Mouse (Mus musculus) kidney, embryonic 14.5 days (tissue): ENCODE data around the gene Prkch. TPM values are rescaled to one million over a fixed set of nuclear protein-coding genes. Genes with fewer than 3 reads are reported as not detected.

Source experiments
- ATAC-seq: fragments of 200-750 bp; cut with Nextera tagmentation; 2 replicates; pipeline ENCODE4 v1.8.0; 2017; ENCODE audit warnings: moderate number of reproducible peaks, mild to moderate bottlenecking, moderate TSS enrichment, moderate library complexity; ENCODE audit not compliant: low FRiP score, low TSS enrichment
- H3K27ac ChIP-seq: fragments of 300-500 bp; sonication (generic); 2 replicates; pipeline ENCODE4 v1.5.1; 2014; ENCODE audit warnings: low read depth, mild to moderate bottlenecking, low read length, moderate library complexity, mixed read lengths
- H3K27me3 ChIP-seq: fragments of 300-500 bp; sonication (generic); 2 replicates; pipeline ENCODE4 v1.6.1; 2014; ENCODE audit warnings: mild to moderate bottlenecking, low read length; ENCODE audit not compliant: control insufficient read depth, insufficient read depth
- H3K36me3 ChIP-seq: fragments of 300-500 bp; sonication (generic); 2 replicates; pipeline ENCODE4 v1.6.1; 2014; ENCODE audit warnings: low read length, mixed read lengths; ENCODE audit not compliant: control insufficient read depth, insufficient read depth
- H3K4me1 ChIP-seq: fragments of 300-500 bp; sonication (generic); 2 replicates; pipeline ENCODE4 v1.6.1; 2014; ENCODE audit warnings: low read length, mixed read lengths; ENCODE audit not compliant: control insufficient read depth, insufficient read depth
- H3K4me2 ChIP-seq: fragments of 300-500 bp; sonication (generic); replicated peaks from 2 replicates; pipeline ENCODE4 v1.6.1; 2014; ENCODE audit warnings: low read depth, mild to moderate bottlenecking, low read length
- H3K4me3 ChIP-seq: fragments of 300-500 bp; sonication (generic); 2 replicates; pipeline ENCODE4 v1.5.1; 2014; ENCODE audit warnings: mild to moderate bottlenecking, low read length
- H3K9ac ChIP-seq: fragments of 300-500 bp; sonication (generic); 2 replicates; pipeline ENCODE4 v1.6.1; 2014; ENCODE audit warnings: low read depth, mild to moderate bottlenecking, low read length, moderate library complexity
- H3K9me3 ChIP-seq: fragments of 300-500 bp; sonication (generic); 2 replicates; pipeline ENCODE4 v1.6.1; 2016; ENCODE audit warnings: low read length; ENCODE audit not compliant: control insufficient read depth
- WGBS: fragments of 180-500 bp; shearing (Covaris S2); extraction: QIAGEN DNeasy Blood & Tissue Kit; methylation state at CpG from one replicate; pipeline ENCODE4 v1.1.7; 2014; 5-methylcytosine and 5-hydroxymethylcytosine counted together
- polyA plus RNA-seq: library from polyadenylated mRNA; unstranded; fragments of >200 nt; fragmentation: Nextera tagmentation; extraction: Ambion mirVana; gene quantifications from 2 replicates; pipeline ENCODE4 v1.2.1, GENCODE M21; 2014

The Prkch gene
- polyA plus RNA-seq, 1 experiment from 2014 or later, result 13.2 TPM

DNA sequence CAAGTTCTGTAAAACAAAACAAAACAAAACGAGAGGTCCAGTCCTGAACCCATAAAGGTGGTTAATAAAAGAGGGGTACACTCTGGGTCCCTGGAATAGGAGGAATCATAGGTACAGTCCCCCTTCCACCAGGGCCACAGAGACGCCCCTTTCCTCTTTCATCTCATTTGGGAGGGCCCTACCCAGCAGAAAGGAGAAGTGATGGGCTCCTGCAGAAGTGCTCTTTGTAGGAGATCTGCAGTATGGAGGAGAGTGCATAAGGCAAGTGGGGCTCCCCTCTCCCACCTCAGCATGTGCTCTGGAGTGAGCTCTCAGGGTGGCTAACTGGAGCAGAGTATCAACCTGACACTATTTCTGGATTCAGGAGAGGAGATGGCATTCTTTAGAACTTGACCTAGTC is 55.0 kb downstream of the Prkch start:
- no peaks in the 10 kb centered on the region for H3K9me3 ChIP-seq
- no peak for ATAC-seq
- no peak overlapping the region for H3K4me3 ChIP-seq
- no peaks in the 10 kb centered on the region for H3K36me3 ChIP-seq
- WGBS, result 66% methylated on average over 2 of the region's 2 CpGs
- H3K9ac ChIP-seq, result no peak overlapping the region
- H3K27me3 ChIP-seq, result no peaks in the 10 kb centered on the region
- no peak overlapping the region for H3K27ac ChIP-seq
- no peak overlapping the region for H3K4me2 ChIP-seq
- H3K4me1 ChIP-seq, result no peaks in the 10 kb centered on the region

DNA sequence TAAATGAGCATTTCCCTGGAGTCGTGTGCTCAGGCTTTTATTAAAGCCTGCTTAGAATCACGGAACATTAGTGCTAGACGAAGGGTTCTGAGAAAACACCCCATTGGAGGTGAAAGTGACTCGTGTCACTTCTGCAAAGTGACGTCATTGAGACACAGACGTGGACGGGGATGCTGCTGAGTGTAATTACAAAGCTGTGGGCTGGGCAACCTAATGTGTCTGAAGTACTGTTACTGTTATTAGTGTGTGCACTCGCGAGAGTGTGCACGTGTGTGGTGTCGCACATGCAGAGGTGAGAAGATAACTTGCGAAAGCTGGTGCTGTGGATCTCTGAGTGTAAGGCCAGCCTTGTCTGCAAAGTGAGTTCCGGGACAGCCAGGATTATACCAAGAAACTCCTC is 56.6 kb downstream of the Prkch start:
- no peaks in the 10 kb centered on the region for H3K27me3 ChIP-seq

DNA sequence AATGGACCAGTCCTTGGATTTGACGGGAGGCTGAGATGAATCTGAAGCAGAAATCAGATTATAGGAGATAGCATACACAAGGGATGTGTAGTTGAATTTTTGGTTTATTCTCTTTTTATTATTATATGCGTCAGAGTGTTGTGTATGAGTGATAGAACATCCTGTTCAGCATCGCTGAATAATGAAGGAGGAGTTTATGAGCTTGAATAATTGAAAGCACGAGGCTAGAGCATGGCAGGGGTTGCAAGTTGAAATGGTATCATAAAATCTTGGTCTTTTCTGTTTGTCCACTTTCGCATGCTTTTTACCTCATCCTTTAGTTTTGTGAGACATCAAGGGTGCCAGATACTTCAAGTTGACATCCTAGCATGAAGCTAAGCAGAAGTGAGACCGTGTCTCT is 60.6 kb downstream of the Prkch start:
- no peak for ATAC-seq
- Histone ChIP-seq H3K27ac (no peak overlapping the region), H3K4me3 (no peak overlapping the region), H3K9ac (no peak overlapping the region), H3K4me2 (no peak overlapping the region), H3K9me3 (no peaks in the 10 kb centered on the region), H3K27me3 (no peaks in the 10 kb centered on the region), H3K4me1 (no peaks in the 10 kb centered on the region), H3K36me3 (no peaks in the 10 kb centered on the region)
- WGBS, result 89% methylated on average over 6 of the region's 6 CpGs

More for the DNA sequence above, 56.6 kb downstream of the Prkch start:
- ATAC-seq, result no peak
- Histone ChIP-seq H3K4me3 (no peak overlapping the region), H3K4me2 (no peak overlapping the region), H3K27ac (no peak overlapping the region), H3K9ac (no peak overlapping the region), H3K9me3 (no peaks in the 10 kb centered on the region), H3K36me3 (no peaks in the 10 kb centered on the region), H3K4me1 (no peaks in the 10 kb centered on the region)
- WGBS, result 77% methylated on average over 13 of the region's 13 CpGs

DNA sequence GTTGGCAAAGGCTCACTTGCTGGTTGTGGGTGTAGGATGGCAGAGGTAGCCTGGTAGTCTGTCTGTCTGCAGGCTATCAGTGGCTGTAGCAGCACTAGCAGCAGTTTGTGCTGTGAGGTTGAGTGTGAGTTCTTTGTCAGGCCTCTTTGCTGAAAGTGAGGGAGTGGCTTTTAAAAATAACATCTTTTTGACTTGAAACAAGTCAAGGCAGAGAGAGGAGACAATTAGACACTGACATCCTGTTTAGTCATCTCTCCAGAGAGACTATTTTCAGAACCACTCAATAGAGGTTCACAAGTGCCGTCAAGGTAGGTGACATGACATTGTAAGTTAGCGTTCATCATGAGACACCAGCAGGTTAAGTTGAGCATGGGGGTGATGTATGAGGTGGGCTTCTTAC is 63.1 kb downstream of the Prkch start:
- Histone ChIP-seq H3K27ac (no peak overlapping the region), H3K4me1 (no peaks in the 10 kb centered on the region), H3K4me3 (no peak overlapping the region), H3K4me2 (no peak overlapping the region), H3K36me3 (no peaks in the 10 kb centered on the region), H3K9ac (no peak overlapping the region), H3K27me3 (no peaks in the 10 kb centered on the region), H3K9me3 (no peaks in the 10 kb centered on the region)
- 83% methylated on average over 2 of the region's 2 CpGs for WGBS
- no peak for ATAC-seq

DNA sequence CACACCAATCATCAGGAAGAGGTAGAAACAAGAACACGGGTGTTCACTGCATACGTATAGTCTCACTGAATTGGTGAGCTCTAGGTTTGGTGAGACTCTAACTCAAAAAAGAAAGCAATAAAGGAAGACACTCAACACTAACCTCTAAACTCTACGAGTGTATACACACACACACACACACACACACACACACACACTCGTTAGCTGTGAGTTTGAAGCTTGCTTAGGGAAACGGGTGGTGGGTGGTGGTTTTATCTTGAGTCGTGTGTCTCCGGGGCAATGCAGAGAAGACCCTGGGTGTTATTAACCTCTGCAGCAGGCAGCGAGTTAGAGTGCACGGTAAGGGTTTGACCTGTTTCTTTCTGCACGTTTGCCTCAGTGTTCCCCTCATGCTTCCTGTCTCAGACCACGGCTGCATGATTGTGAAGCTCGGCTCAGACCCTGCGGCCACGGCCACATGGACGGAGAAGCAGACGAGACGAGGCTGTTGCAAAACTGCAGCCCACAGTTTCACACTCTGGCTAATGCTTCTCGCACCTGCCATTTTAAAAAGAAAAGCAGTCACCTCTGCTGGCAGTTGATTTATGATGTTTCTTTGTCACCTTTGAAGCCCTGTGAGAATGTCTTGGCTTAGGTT is 72.1 kb downstream of the Prkch start:
- no peak overlapping the region for H3K9ac ChIP-seq
- H3K4me2 ChIP-seq, result no peak overlapping the region
- H3K36me3 ChIP-seq, result no peaks in the 10 kb centered on the region
- no peak overlapping the region for H3K27ac ChIP-seq
- no peaks in the 10 kb centered on the region for H3K9me3 ChIP-seq
- no peak for ATAC-seq
- no peaks in the 10 kb centered on the region for H3K4me1 ChIP-seq
- H3K27me3 ChIP-seq, result no peaks in the 10 kb centered on the region
- no peak overlapping the region for H3K4me3 ChIP-seq
- 41% methylated on average over 18 of the region's 18 CpGs for WGBS

DNA sequence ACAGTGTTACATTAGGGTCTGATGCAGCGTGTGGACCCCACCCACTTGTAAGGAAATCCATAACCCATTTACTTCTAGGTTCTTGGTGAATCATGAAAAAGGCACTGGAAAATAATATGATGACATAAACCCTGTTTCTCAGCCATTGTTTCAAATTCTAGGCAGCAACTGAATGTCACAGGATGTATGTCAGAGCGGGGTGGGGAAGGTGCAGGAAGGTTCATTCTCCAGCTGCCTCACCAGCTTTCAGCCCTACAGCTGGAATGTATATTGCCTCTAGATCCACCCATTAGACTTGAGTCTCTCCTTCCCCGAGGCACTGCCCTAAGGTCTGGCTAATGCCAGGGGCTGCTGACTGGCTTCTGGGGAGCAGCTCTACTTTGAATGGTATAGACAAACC is 78.8 kb downstream of the Prkch start:
- H3K9ac ChIP-seq, result no peak overlapping the region
- H3K27me3 ChIP-seq, result no peaks in the 10 kb centered on the region
- H3K4me3 ChIP-seq, result no peak overlapping the region
- no peaks in the 10 kb centered on the region for H3K4me1 ChIP-seq
- no peak overlapping the region for H3K4me2 ChIP-seq
- no peak for ATAC-seq
- H3K27ac ChIP-seq, result no peak overlapping the region
- no peaks in the 10 kb centered on the region for H3K9me3 ChIP-seq
- H3K36me3 ChIP-seq, result no peaks in the 10 kb centered on the region
- 62% methylated on average over 3 of the region's 3 CpGs for WGBS

DNA sequence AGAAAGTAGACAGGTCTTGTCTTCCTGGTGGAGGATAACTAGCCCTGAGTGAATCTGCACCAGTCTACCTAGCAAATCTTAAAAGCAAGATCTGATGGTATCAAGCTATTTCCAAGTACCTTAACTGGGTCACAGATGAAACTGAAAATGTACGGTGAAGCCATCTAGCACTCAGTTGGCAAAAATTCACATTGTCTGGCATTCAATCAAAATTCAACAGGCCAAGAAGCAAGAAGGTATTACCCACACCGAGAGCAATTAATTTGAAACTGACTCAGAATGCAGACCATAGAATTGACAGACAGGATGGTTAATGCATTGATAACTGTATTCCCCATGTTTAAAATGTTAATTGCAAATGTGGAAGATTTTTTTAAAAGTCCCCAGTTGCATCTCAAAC is 82.1 kb downstream of the Prkch start:
- H3K9me3 ChIP-seq, result no peaks in the 10 kb centered on the region
- H3K36me3 ChIP-seq, result no peaks in the 10 kb centered on the region
- 86% methylated on average over 2 of the region's 2 CpGs for WGBS
- no peak overlapping the region for H3K27ac ChIP-seq
- no peaks in the 10 kb centered on the region for H3K27me3 ChIP-seq
- no peak overlapping the region for H3K4me3 ChIP-seq
- ATAC-seq, result no peak
- no peaks in the 10 kb centered on the region for H3K4me1 ChIP-seq
- H3K4me2 ChIP-seq, result no peak overlapping the region
- H3K9ac ChIP-seq, result no peak overlapping the region

DNA sequence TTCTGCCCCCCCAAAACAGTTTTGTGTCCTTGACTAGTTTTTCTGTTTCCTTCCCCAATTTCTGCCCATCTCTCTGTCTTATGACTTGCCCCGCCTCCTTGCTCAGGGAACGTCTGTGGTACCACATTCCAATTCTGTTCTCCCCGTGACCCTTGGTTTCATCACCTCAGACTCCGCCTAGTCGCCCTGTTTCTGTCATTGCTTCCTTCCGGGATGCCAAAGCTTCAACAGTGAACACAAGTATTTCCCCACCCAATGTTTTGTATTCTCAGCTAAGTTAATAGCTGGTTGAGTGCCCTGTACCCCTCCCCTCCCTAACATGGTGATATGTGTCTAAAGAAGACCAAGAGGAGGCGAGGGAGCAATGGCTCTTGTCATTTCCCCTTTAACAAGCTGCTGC is 83.0 kb downstream of the Prkch start:
- 83% methylated on average over 7 of the region's 7 CpGs for WGBS
- H3K9me3 ChIP-seq, result no peaks in the 10 kb centered on the region
- H3K4me1 ChIP-seq, result no peaks in the 10 kb centered on the region

DNA sequence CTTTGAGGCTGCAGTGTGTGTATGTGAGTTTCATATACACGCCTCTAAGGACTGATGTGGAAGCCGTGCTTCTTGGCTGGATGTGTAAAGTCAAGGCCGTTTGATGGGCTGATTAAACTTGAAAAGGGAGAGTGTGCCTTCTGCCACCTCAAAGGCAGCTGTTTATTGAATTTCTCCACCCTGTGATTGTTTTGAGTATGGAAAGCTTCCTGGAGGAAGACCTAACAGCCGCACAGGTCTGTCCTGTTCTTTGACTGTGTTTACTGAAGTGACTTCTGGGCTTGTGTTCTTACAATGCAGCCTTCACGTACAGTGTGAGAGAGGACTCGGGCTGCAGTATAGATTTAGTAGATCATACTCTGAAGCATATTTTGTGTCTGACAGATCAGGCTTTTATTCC is 86.1 kb downstream of the Prkch start:
- no peak overlapping the region for H3K4me3 ChIP-seq
- ATAC-seq, result no peak
- no peak overlapping the region for H3K9ac ChIP-seq
- no peak overlapping the region for H3K27ac ChIP-seq
- no peaks in the 10 kb centered on the region for H3K36me3 ChIP-seq
- no peaks in the 10 kb centered on the region for H3K9me3 ChIP-seq
- no peak overlapping the region for H3K4me2 ChIP-seq
- H3K4me1 ChIP-seq, result peaks cover 5% of the 10 kb centered on the region; the same call in 1 of the 2 replicates
- no peaks in the 10 kb centered on the region for H3K27me3 ChIP-seq
- WGBS, result 76% methylated on average over 6 of the region's 6 CpGs

More for the DNA sequence above, 83.0 kb downstream of the Prkch start:
- Histone ChIP-seq H3K9ac (no peak overlapping the region), H3K4me3 (no peak overlapping the region), H3K27me3 (no peaks in the 10 kb centered on the region), H3K27ac (no peak overlapping the region), H3K4me2 (no peak overlapping the region), H3K36me3 (no peaks in the 10 kb centered on the region)
- ATAC-seq, result no peak
